Mouse (Mus musculus) hindbrain, embryonic 15.5 days (tissue): ENCODE measurements around the gene AL732309.1. TPM values are rescaled to one million over a fixed set of nuclear protein-coding genes. Genes with fewer than 3 reads are reported as not detected.

ENCODE experiments used
- ATAC-seq: fragments of 200-750 bp; cut with Nextera tagmentation; 2 replicates; pipeline ENCODE4 v1.8.0; 2017; ENCODE audit warnings: low read depth, moderate number of reproducible peaks, moderate TSS enrichment; ENCODE audit not compliant: low FRiP score
- H3K27ac ChIP-seq: fragments of 300-500 bp; sonication (generic); replicated peaks from 2 replicates; pipeline ENCODE4 v1.5.1; 2015; ENCODE audit warnings: mild to moderate bottlenecking, inconsistent platforms
- H3K27me3 ChIP-seq: fragments of 300-500 bp; sonication (generic); 2 replicates; pipeline ENCODE4 v1.6.1; 2015; ENCODE audit warnings: control low read depth, inconsistent platforms
- H3K36me3 ChIP-seq: fragments of 300-500 bp; sonication (generic); 2 replicates; pipeline ENCODE4 v1.6.1; 2015; ENCODE audit warnings: control low read depth, inconsistent platforms
- H3K4me1 ChIP-seq: fragments of 300-500 bp; sonication (generic); replicated peaks from 2 replicates; pipeline ENCODE4 v1.6.1; 2015; ENCODE audit warnings: control low read depth, inconsistent platforms
- H3K4me2 ChIP-seq: fragments of 300-500 bp; sonication (generic); 2 replicates; pipeline ENCODE4 v1.6.1; 2015; ENCODE audit warnings: moderate library complexity, mild to moderate bottlenecking, inconsistent platforms
- H3K4me3 ChIP-seq: fragments of 300-500 bp; sonication (generic); 2 replicates; pipeline ENCODE4 v1.5.1; 2015; ENCODE audit warnings: mild to moderate bottlenecking, inconsistent platforms
- H3K9ac ChIP-seq: fragments of 300-500 bp; sonication (generic); 2 replicates; pipeline ENCODE4 v1.6.1; 2015; ENCODE audit warnings: inconsistent platforms
- H3K9me3 ChIP-seq: fragments of 300-500 bp; sonication (generic); 2 replicates; pipeline ENCODE4 v1.6.1; 2016; ENCODE audit warnings: control low read depth, inconsistent platforms
- WGBS: fragments of 180-500 bp; shearing (Covaris S2); methylation state at CpG from one replicate; pipeline ENCODE4 v1.1.7; 2015; 5-methylcytosine and 5-hydroxymethylcytosine counted together
- polyA plus RNA-seq: library from polyadenylated mRNA; unstranded; fragments of >200 nt; fragmentation: Nextera tagmentation; extraction: Ambion mirVana; gene quantifications from 2 replicates; pipeline ENCODE4 v1.2.1, GENCODE M21; 2015

Gene AL732309.1
- 4.9 and 6.3 TPM in 2 replicates for polyA plus RNA-seq

DNA sequence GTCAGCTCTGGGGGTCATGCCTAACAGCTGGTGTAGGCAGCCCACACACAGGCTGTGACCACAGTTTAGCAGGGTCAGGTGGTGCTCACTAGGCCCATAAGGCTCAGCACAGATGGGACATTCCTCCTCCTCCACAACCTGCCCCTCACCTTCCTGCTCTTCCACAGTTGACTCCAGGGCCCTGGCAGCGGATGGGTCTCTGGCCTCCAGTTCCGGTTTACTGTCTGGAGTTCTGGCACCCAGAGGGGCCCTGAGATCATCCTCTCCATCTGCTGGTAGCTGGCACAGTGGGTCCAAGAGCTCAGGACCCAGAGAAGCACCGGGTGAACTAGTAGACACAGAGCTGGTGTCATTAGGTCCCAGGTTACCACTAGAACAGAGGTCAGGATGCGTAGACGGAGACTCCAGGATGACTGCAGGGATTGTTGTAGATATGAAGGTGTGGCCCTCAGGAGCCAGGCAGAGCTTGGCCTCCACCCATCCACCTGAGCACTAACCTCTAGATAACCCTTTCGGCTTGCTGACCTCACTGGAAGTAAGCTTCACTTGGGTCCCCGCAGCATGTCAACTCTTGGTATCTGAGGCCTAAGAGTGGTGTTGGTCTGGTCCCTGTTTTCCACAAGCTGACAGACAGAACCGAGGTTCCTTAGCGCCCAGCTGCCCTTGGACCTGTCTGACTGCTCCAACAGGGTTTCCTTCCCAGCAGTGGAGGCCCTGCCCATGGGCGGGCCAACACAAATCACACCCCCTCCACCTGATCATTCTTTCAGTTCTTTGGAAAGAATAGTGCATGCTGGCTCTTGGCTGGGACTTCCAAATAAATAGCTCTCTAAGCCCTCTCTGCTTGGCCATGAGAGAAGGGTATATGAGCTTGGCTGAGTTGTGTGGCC, at the start of gene AL732309.1:
AL732309.1 (minus strand) TSS at position 681 of the 890 bp plus-strand sequence.
- no peaks in the 10 kb centered on the region for H3K9me3 ChIP-seq
- no peak within 1 kb of the TSS for H3K9ac ChIP-seq
- H3K4me3 ChIP-seq: no peak within 1 kb of the TSS
- H3K27ac ChIP-seq: no peak within 1 kb of the TSS
- ATAC-seq: no peak
- peaks cover 24% of the 10 kb centered on the region for H3K4me1 ChIP-seq
- no peaks in the 10 kb centered on the region for H3K27me3 ChIP-seq
- H3K36me3 ChIP-seq: peaks cover 8% of the 10 kb centered on the region; the same call in 1 of the 2 replicates
- 92% methylated on average over 10 of the region's 10 CpGs for WGBS
- no peak within 1 kb of the TSS for H3K4me2 ChIP-seq

DNA sequence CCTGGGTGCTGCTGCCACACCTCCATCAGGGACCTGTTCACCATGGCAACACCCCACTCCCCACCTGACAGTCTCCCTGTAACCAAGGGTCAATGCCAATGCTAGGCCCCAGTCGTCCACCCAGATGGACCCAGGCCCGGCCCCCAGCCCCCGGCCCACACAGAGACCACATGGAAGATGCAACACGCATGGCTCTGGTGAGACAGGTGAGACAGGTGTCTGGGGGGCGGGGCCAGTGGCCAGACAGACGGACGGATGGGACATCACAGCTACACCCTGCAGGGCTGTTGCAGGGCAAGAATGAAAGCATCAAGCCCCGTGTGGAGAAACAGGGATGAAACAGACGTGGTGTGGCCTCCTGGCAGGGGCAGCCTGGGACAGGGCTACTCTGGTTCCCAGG, 47.0 kb upstream of the AL732309.1 start:
- Histone ChIP-seq H3K36me3 (peaks cover 22% of the 10 kb centered on the region; the same call in 1 of the 2 replicates), H3K9ac (no peak overlapping the region), H3K27ac (no peak overlapping the region), H3K4me1 (peaks cover 39% of the 10 kb centered on the region), H3K27me3 (peaks cover 83% of the 10 kb centered on the region), H3K9me3 (no peaks in the 10 kb centered on the region), H3K4me2 (no peak overlapping the region), H3K4me3 (no peak overlapping the region)
- no peak for ATAC-seq
- WGBS: 78% methylated on average over 9 of the region's 9 CpGs

DNA sequence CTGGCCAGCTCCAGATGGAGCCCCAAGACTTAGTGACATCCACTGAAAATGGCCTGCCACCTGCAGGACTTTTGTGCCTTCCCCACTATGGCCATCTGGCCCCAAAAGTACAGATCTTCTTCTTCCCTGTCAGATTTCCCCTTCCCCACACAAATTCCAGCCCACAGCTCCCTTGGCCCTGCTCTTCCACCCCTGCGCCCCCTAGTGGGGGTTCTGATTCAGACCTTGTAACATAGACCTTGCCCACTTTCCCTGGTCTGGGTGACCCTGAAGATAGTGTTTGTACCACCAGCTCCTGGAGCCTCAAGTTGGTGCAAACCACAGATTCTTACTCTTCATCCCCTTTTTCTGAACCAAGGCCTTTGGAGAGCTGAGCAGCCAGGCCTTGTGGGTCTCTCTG, 46.2 kb upstream of the AL732309.1 start:
- Histone ChIP-seq H3K27ac (no peak overlapping the region), H3K27me3 (peaks cover 83% of the 10 kb centered on the region), H3K36me3 (peaks cover 22% of the 10 kb centered on the region; the same call in 1 of the 2 replicates), H3K9me3 (no peaks in the 10 kb centered on the region), H3K4me3 (0 out of 2 replicates have a peak overlapping the region, but pooled peaks have one; percentile 16), H3K9ac (no peak overlapping the region), H3K4me2 (no peak overlapping the region), H3K4me1 (peaks cover 39% of the 10 kb centered on the region)
- no peak for ATAC-seq
- 0% methylated on average over 1 of the region's 1 CpGs for WGBS

DNA sequence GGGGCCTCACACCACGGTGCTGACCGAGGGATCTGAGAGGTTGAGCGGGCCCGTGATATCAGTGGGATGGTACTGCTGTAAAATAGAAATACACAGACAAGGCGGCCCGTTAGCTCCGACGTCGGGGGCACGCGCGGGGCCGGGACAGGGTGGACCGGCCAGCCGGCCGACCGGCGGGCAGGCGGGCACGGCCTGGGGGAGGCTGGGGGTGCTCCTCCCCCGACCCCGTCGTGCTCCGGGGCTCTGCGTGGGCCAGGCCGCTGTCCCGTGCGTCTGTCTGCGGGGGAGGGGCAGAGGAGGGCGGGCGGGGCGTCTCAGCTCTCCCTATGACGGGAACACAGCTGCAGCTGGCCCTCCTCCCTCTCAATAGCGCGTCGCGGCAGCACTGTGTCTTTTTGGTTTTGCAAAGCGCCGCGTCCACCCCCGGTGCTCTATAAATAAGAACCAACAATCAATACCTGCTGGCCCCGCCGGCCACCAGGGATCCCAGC, 45.4 kb upstream of the AL732309.1 start:
- WGBS: 7% methylated on average over 37 of the region's 43 CpGs

DNA sequence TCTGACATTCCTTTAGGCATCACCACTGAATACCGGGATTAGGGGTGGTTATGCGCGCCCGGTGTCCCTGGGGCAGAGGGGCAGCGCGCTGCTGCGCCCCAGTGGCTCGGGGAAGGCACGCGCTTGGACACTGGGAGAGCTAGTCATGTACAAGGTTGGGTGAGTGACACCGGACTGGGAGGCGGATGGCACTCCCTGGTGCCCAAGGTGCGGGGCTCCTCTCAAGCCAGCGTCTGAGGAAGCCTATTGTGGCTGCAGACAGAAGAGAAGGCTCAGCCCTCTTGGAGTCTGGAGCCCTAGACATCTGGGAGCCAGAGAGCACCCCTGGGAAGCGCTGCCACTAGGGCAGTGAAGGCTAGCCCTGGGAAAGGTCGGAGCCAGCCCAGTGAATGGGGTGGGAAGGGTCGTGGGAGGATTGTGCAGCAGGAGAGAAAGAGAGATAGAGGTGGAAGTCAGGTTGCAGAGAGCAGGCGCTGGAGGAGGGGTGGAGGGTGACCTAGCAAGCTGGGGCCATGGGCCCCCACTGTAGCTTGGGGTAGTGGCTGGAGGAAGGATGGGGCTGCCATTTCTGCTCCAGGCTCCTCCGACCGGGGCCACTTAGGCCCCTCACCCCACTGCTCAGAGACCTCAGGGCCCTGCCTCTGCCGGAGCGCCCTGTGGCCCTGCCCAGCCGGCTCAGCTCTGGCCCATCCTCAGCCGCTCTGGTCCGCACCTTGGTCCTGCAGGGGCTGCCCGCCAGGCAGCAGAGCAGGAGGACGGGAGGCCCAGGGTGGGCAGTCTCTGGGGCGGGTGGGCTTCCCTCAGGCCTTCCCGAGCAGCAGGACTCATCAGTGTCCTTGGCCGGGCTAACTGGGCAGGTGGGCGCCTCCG, 44.8 kb upstream of the AL732309.1 start:
- WGBS: 8% methylated on average over 32 of the region's 32 CpGs
- H3K27me3 ChIP-seq: peaks cover 71% of the 10 kb centered on the region
- peaks cover 45% of the 10 kb centered on the region for H3K4me1 ChIP-seq
- 0 out of 2 replicates have a peak overlapping the region, but pooled peaks have one; percentile 16 for H3K4me3 ChIP-seq
- no peak overlapping the region for H3K27ac ChIP-seq
- peaks cover 10% of the 10 kb centered on the region; the same call in 1 of the 2 replicates for H3K36me3 ChIP-seq
- no peak for ATAC-seq
- 0 out of 2 replicates have a peak overlapping the region, but pooled peaks have one; percentile 6 for H3K9ac ChIP-seq
- peak overlapping the region; percentile 62 for H3K4me2 ChIP-seq
- H3K9me3 ChIP-seq: no peaks in the 10 kb centered on the region

More for the DNA sequence above, 45.4 kb upstream of the AL732309.1 start:
- Histone ChIP-seq H3K4me2 (peak overlapping the region; percentile 43), H3K27ac (no peak overlapping the region), H3K4me3 (peak overlapping the region; percentile 16), H3K9me3 (no peaks in the 10 kb centered on the region), H3K9ac (peak overlapping the region; percentile 8; the same call in 1 of the 2 replicates), H3K27me3 (peaks cover 77% of the 10 kb centered on the region), H3K36me3 (peaks cover 17% of the 10 kb centered on the region; the same call in 1 of the 2 replicates), H3K4me1 (peaks cover 42% of the 10 kb centered on the region)
- no peak for ATAC-seq

DNA sequence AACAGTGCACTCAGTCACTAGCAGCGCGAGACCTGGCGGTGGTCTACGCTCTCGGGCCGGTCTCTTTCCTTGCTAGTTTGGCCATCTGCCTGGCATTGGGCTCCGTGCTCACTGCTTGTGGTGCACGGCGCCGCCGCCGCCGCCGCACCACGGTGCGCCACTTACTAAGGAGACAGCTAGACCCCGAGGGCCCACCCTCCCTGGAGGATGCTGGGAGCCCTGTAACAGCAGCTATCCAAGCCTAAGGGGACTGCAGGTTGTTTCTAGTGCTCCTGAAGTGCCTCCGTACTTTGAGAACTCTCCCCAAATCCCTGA, 44.1 kb upstream of the AL732309.1 start:
- peak overlapping the region; percentile 62 for H3K4me2 ChIP-seq
- peaks cover 7% of the 10 kb centered on the region; the same call in 1 of the 2 replicates for H3K36me3 ChIP-seq
- H3K27ac ChIP-seq: peak overlapping the region; percentile 53; the same call in 1 of the 2 replicates
- H3K9me3 ChIP-seq: no peaks in the 10 kb centered on the region
- under 1% methylated on average over 18 of the region's 18 CpGs for WGBS
- H3K4me3 ChIP-seq: peak overlapping the region; percentile 29
- H3K9ac ChIP-seq: no peak overlapping the region
- H3K27me3 ChIP-seq: peaks cover 67% of the 10 kb centered on the region
- H3K4me1 ChIP-seq: peaks cover 45% of the 10 kb centered on the region
- peak; percentile 10; the same call in 1 of the 2 replicates for ATAC-seq

DNA sequence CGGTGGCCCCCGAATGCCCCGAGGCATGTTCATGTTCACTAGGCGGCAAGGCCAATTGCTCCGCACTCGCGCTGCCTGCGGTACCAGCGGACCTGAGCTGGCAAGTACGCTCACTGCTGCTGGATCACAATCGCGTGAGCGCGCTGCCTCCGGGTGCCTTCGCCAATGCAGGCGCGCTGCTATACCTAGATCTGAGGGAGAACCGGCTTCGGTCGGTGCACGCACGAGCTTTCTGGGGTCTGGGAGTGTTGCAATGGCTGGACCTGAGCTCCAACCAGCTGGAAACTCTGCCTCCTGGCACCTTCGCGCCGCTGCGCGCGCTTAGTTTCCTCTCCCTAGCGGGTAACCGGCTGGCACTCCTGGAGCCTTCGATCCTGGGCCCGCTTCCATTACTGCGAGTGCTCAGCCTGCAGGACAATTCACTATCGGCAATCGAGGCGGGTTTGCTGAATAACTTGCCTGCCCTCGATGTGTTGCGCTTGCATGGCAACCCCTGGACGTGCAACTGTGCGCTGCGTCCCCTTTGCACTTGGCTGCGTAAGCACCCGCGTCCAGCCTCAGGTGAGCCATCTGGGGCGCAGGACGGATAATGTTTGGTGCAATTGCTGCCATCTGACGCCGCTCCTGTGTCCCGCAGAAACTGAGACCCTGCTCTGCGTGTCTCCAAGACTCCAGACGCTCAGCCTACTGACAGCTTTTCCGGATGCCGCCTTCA, 43.6 kb upstream of the AL732309.1 start:
- Histone ChIP-seq H3K27me3 (peaks cover 67% of the 10 kb centered on the region), H3K9me3 (no peaks in the 10 kb centered on the region), H3K27ac (peak overlapping the region; percentile 53), H3K9ac (peak overlapping the region; percentile 25), H3K4me2 (peak overlapping the region; percentile 62), H3K36me3 (peaks cover 11% of the 10 kb centered on the region; the same call in 1 of the 2 replicates), H3K4me3 (peak overlapping the region; percentile 29), H3K4me1 (peaks cover 45% of the 10 kb centered on the region)
- ATAC-seq: peak; percentile 17
- WGBS: 2% methylated on average over 54 of the region's 54 CpGs

DNA sequence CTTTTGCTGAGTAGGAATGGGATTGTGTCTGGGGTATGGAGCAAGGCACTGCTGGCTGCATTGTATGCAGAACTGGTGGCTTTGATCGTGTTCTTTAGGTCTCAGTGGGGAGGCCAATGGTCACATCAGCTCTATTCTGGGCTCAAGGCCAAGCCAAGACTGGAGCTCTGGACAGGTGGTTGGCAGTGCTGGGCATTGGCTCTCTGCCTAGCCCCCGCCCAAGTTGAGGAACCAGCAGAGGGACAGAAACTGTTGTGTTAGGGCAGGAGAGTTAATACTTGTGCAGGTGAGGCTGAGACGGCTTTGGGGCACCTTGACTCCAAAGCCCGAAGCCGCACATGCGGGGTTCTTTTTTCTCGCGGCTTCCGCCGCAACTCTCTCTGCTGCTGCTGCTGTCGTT, 43.0 kb upstream of the AL732309.1 start, which contains the start of gene Lrrc26:
Lrrc26 (plus strand) TSS at position 265 of the 400 bp plus-strand sequence.
- Histone ChIP-seq H3K27ac (peak within 1 kb of the TSS; percentile 53), H3K4me2 (peak within 1 kb of the TSS; percentile 62), H3K9ac (peak within 1 kb of the TSS; percentile 25), H3K36me3 (peaks cover 17% of the 10 kb centered on the region), H3K9me3 (no peaks in the 10 kb centered on the region), H3K4me3 (peak within 1 kb of the TSS; percentile 29), H3K4me1 (peaks cover 45% of the 10 kb centered on the region), H3K27me3 (peaks cover 64% of the 10 kb centered on the region)
- 7% methylated on average over 11 of the region's 11 CpGs for WGBS
- ATAC-seq: no peak

DNA sequence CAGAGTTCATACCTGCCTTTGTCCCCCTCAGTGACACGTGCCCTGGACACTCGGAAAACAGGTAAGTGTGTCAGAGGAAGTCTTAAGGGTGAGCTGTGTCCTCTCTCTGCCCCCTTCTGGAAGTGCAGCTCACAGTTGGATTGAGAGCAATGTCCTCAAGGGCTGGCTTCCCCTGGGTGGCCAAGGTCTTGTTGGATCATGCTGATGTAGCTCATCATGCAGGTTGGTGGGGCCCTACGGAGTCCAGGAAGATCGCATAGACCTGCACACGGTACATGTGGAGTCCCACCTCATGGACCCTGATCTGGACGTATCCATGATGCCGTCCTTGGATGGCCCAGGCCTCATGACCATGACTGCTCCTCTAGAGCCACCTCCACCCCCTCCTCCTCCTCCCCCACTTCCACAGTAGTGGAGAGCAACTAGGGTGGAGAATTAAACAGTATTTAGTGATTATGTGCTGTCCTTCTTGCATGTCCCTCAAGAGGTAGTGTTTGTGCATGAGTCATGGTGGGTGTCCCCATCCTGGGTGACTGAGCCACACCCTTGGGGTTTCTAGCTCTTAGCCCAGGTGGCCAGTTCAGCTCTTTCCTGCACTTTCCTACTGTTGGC, 42.2 kb upstream of the AL732309.1 start:
- 81% methylated on average over 7 of the region's 7 CpGs for WGBS

DNA sequence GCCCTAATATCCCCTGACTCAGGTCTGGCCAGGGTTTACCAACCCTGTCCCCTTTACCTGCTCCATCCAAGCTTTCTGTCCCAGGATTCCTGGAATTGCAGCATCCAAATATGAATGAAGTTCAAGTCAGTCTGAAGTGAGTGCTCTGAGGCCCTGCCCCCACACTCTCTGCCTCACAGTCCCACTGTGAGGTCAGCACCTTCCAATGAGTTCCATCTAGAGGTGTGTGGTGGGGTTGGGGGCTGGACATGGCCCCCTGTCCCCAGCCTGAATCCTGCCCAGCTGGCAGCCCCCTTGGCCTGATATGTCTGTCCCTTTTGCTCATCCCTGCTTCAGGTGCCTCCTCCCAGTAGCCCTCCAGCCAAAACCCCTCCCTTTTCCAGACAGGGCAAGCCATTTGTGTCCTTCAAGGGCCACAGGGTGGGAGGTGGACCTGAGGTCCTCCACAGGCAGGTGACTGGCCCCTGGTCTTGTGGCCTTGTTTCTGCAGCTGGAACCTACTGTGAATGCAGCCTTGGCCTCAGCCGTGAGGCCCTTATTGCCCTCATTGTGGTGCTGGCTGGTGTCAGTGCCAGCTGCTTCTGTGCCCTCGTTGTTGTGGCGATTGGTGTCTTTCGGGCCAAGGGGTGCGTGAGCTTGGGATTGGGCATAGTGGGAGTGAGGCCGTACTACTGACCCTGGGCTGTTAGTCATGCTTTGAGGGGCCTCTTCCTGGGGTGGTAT, 41.4 kb upstream of the AL732309.1 start, which contains the start of gene Tmem210:
Tmem210 (plus strand) TSS at position 219 of the 723 bp plus-strand sequence.
- 79% methylated on average over 6 of the region's 6 CpGs for WGBS
- H3K9ac ChIP-seq: no peak within 1 kb of the TSS
- H3K4me1 ChIP-seq: peaks cover 45% of the 10 kb centered on the region
- peaks cover 26% of the 10 kb centered on the region for H3K36me3 ChIP-seq
- H3K9me3 ChIP-seq: no peaks in the 10 kb centered on the region
- ATAC-seq: no peak
- peaks cover 50% of the 10 kb centered on the region for H3K27me3 ChIP-seq
- no peak within 1 kb of the TSS for H3K4me3 ChIP-seq
- no peak within 1 kb of the TSS for H3K27ac ChIP-seq
- no peak within 1 kb of the TSS for H3K4me2 ChIP-seq

More for the DNA sequence above, 42.2 kb upstream of the AL732309.1 start:
- no peak for ATAC-seq
- Histone ChIP-seq H3K9ac (no peak overlapping the region), H3K9me3 (no peaks in the 10 kb centered on the region), H3K4me3 (no peak overlapping the region), H3K36me3 (peaks cover 19% of the 10 kb centered on the region), H3K27ac (no peak overlapping the region), H3K27me3 (peaks cover 57% of the 10 kb centered on the region), H3K4me1 (peaks cover 45% of the 10 kb centered on the region), H3K4me2 (no peak overlapping the region)
